Mouse (Mus musculus) right cerebral cortex, postnatal 10 days (tissue): ENCODE results near the gene Srsf10.

ENCODE experiments used
- DNase-seq, 2 experiments: peaks; one replicate each; pipeline ENCODE4 v3.0.0; 2021; ENCODE audit warnings: low spot score in 2 of 2

Srsf10 gene

GRCm38 (mm10) chr4:135855536-135856222 lies at the start of gene Srsf10:
Gene Srsf10 (plus strand): TSS chr4:135855747.
- DNase-seq, result peak; percentile 97 to 98

GRCm38 (mm10) chr4:135814896-135815295 lies 40.7 kb upstream of the Srsf10 start:
- no peak for DNase-seq

- DNase-seq, result peak in 1 of 2 experiments; percentile 45
Observed at GRCm38 (mm10) chr4:135816905-135817622, 38.5 kb upstream of the Srsf10 start.

GRCm38 (mm10) chr4:135818366-135818765 lies 37.2 kb upstream of the Srsf10 start:
- no peak for DNase-seq

- peak in 1 of 2 experiments; percentile 33 for DNase-seq
Observed at GRCm38 (mm10) chr4:135819826-135820526, 35.6 kb upstream of the Srsf10 start.

- DNase-seq, result no peak
Observed at GRCm38 (mm10) chr4:135821772-135822171, 33.8 kb upstream of the Srsf10 start.

- peak in 1 of 2 experiments; percentile 38 for DNase-seq
Observed at GRCm38 (mm10) chr4:135823298-135823697, 32.2 kb upstream of the Srsf10 start.

GRCm38 (mm10) chr4:135824254-135824653 lies 31.3 kb upstream of the Srsf10 start:
- no peak for DNase-seq

GRCm38 (mm10) chr4:135828491-135828890 lies 27.1 kb upstream of the Srsf10 start:
- DNase-seq, result peak; percentile 89 to 93

- no peak for DNase-seq
Observed at GRCm38 (mm10) chr4:135832070-135832469, 23.5 kb upstream of the Srsf10 start.

- no peak for DNase-seq
Observed at GRCm38 (mm10) chr4:135833301-135834123, 22.0 kb upstream of the Srsf10 start.

- DNase-seq, result no peak
Observed at GRCm38 (mm10) chr4:135834124-135834717, 21.3 kb upstream of the Srsf10 start.

GRCm38 (mm10) chr4:135838925-135839292 lies 16.6 kb upstream of the Srsf10 start:
- no peak for DNase-seq

- peak in 1 of 2 experiments; percentile 44 for DNase-seq
Observed at GRCm38 (mm10) chr4:135839293-135840011, 16.1 kb upstream of the Srsf10 start.

- no peak for DNase-seq
Observed at GRCm38 (mm10) chr4:135844400-135844799, 11.1 kb upstream of the Srsf10 start.

- DNase-seq, result no peak
Observed at GRCm38 (mm10) chr4:135847581-135847980, 8.0 kb upstream of the Srsf10 start.

- peak; percentile 83 to 92 for DNase-seq
Observed at GRCm38 (mm10) chr4:135850411-135851095, 5.0 kb upstream of the Srsf10 start.

- DNase-seq, result no peak
Observed at GRCm38 (mm10) chr4:135851942-135852341, 3.6 kb upstream of the Srsf10 start.

GRCm38 (mm10) chr4:135853987-135854546 lies 1.5 kb upstream of the Srsf10 start:
- DNase-seq, result no peak

GRCm38 (mm10) chr4:135854630-135855029 lies 917 bp upstream of the Srsf10 start:
- no peak for DNase-seq
